Mouse (Mus musculus) midbrain, postnatal 0 days (tissue): ENCODE results near the gene Olfr364-ps1. TPM values are rescaled to one million over a fixed set of nuclear protein-coding genes. Genes with fewer than 3 reads are reported as not detected.

Source experiments
- ATAC-seq: fragments of 200-750 bp; cut with Nextera tagmentation; 2 replicates; pipeline ENCODE4 v1.8.0; 2017; ENCODE audit warnings: moderate number of reproducible peaks, mild to moderate bottlenecking, moderate TSS enrichment, moderate library complexity; ENCODE audit not compliant: low FRiP score
- DNase-seq: peaks from one replicate; pipeline ENCODE4 v3.0.0-alpha.2; 2015; ENCODE audit warnings: low spot score
- H3K27ac ChIP-seq: fragments of 300-500 bp; sonication (generic); 2 replicates; pipeline ENCODE4 v1.5.1; 2014; ENCODE audit warnings: low read depth, mild to moderate bottlenecking, low read length, mixed read lengths
- H3K27me3 ChIP-seq: fragments of 300-500 bp; sonication (generic); 2 replicates; pipeline ENCODE4 v1.6.1; 2014; ENCODE audit warnings: low read length, control low read depth, mixed read lengths; ENCODE audit not compliant: insufficient read depth
- H3K36me3 ChIP-seq: fragments of 300-500 bp; sonication (generic); 2 replicates; pipeline ENCODE4 v1.6.1; 2014; ENCODE audit warnings: low read length, control low read depth, mixed read lengths; ENCODE audit not compliant: insufficient read depth
- H3K4me1 ChIP-seq: fragments of 300-500 bp; sonication (generic); 2 replicates; pipeline ENCODE4 v1.6.1; 2014; ENCODE audit warnings: mild to moderate bottlenecking, control low read depth, antibody characterized with exemption, low read length, mixed read lengths; ENCODE audit not compliant: insufficient read depth
- H3K4me2 ChIP-seq: fragments of 300-500 bp; sonication (generic); 2 replicates; pipeline ENCODE4 v1.6.1; 2014; ENCODE audit warnings: low read depth, mild to moderate bottlenecking, low read length, mixed read lengths; ENCODE audit not compliant: poor library complexity, severe bottlenecking
- H3K4me3 ChIP-seq: fragments of 300-500 bp; sonication (generic); 2 replicates; pipeline ENCODE4 v1.5.1; 2014; ENCODE audit warnings: low read depth, mild to moderate bottlenecking, low read length, moderate library complexity
- H3K9ac ChIP-seq: fragments of 300-500 bp; sonication (generic); replicated peaks from 2 replicates; pipeline ENCODE4 v1.6.1; 2014; ENCODE audit warnings: mild to moderate bottlenecking, low read length, moderate library complexity, mixed read lengths; ENCODE audit not compliant: poor library complexity, severe bottlenecking
- H3K9me3 ChIP-seq: fragments of 300-500 bp; sonication (generic); 2 replicates; pipeline ENCODE4 v1.6.1; 2016; ENCODE audit warnings: low read length, control low read depth
- CTCF ChIP-seq: IDR thresholded peaks from 2 replicates; pipeline ENCODE4 v1.5.1; 2016; ENCODE audit warnings: antibody characterized with exemption, mild to moderate bottlenecking
- WGBS: fragments of 180-500 bp; shearing (Covaris S2); extraction: QIAGEN DNeasy Blood & Tissue Kit; methylation state at CpG from one replicate; pipeline ENCODE4 v1.1.7; 2014; 5-methylcytosine and 5-hydroxymethylcytosine counted together
- polyA plus RNA-seq: library from polyadenylated mRNA; unstranded; fragments of >200 nt; fragmentation: Nextera tagmentation; extraction: Ambion mirVana; gene quantifications from 2 replicates; pipeline ENCODE4 v1.2.1, GENCODE M21; 2015
- total RNA-seq: library from RNA; depleted of rRNA; stranded (reverse); fragments of >200 nt; gene quantifications from 2 replicates; pipeline ENCODE4 v1.2.3, GENCODE M21; 2014; rRNA removed

Olfr364-ps1 gene
- not detected in 2 replicates for total RNA-seq
- polyA plus RNA-seq, result not detected in 2 replicates

GRCm38 (mm10) chr2:37139022-37139421 is at the start of gene Olfr364-ps1:
Gene Olfr364-ps1 (plus strand): TSS chr2:37139322.
- no peak for DNase-seq
- H3K36me3 ChIP-seq, result no peaks in the 10 kb centered on the region
- H3K9me3 ChIP-seq, result peaks cover 15% of the 10 kb centered on the region
- H3K27ac ChIP-seq, result no peak within 1 kb of the TSS
- no peak within 1 kb of the TSS for H3K9ac ChIP-seq
- H3K4me3 ChIP-seq, result no peak within 1 kb of the TSS
- TF ChIP-seq CTCF, result no peak
- ATAC-seq, result no peak
- no peaks in the 10 kb centered on the region for H3K27me3 ChIP-seq
- H3K4me1 ChIP-seq, result no peaks in the 10 kb centered on the region
- no peak within 1 kb of the TSS for H3K4me2 ChIP-seq
- WGBS, result 83% methylated on average over 3 of the region's 3 CpGs

- ATAC-seq, result no peak
- H3K4me1 ChIP-seq, result no peaks in the 10 kb centered on the region
- no peak within 1 kb of the TSS for H3K4me3 ChIP-seq
- H3K36me3 ChIP-seq, result no peaks in the 10 kb centered on the region
- peaks cover 10% of the 10 kb centered on the region for H3K9me3 ChIP-seq
- H3K4me2 ChIP-seq, result no peak within 1 kb of the TSS
- H3K9ac ChIP-seq, result no peak within 1 kb of the TSS
- DNase-seq, result no peak
- no peak for TF ChIP-seq CTCF
- H3K27ac ChIP-seq, result no peak within 1 kb of the TSS
- 97% methylated on average over 1 of the region's 1 CpGs for WGBS
- H3K27me3 ChIP-seq, result no peaks in the 10 kb centered on the region
Observed at GRCm38 (mm10) chr2:37117810-37118209, 21.3 kb upstream of the Olfr364-ps1 start, which contains the start of gene Olfr362. Gene Olfr362 (minus strand): TSS chr2:37117910.

- Histone ChIP-seq H3K9ac (no peak within 1 kb of the TSS), H3K4me1 (no peaks in the 10 kb centered on the region), H3K27me3 (no peaks in the 10 kb centered on the region), H3K36me3 (no peaks in the 10 kb centered on the region), H3K9me3 (0 out of 2 replicates have a peak, but pooled peaks cover 6% of the 10 kb centered on the region), H3K4me3 (no peak within 1 kb of the TSS), H3K27ac (no peak within 1 kb of the TSS), H3K4me2 (no peak within 1 kb of the TSS)
- TF ChIP-seq CTCF, result no peak
- no peak for ATAC-seq
- WGBS, result 72% methylated on average over 3 of the region's 3 CpGs
- DNase-seq, result no peak
Observed at GRCm38 (mm10) chr2:37187898-37188297, 48.8 kb downstream of the Olfr364-ps1 start, which contains the start of gene Olfr365. Gene Olfr365 (plus strand): TSS chr2:37188198.

Other genes with a start within 250 kb of the Olfr364-ps1 start
- gene Olfr353, start 246.4 kb upstream of the Olfr364-ps1 start, total RNA-seq, result not detected in 2 replicates
- not detected in 2 replicates for gene Olfr353, start 246.4 kb upstream of the Olfr364-ps1 start, polyA plus RNA-seq
- gene Olfr354, start 233.6 kb upstream of the Olfr364-ps1 start, total RNA-seq, result not detected in 2 replicates
- gene Olfr354, start 233.6 kb upstream of the Olfr364-ps1 start, polyA plus RNA-seq, result not detected in 2 replicates
- gene Olfr355, start 210.4 kb upstream of the Olfr364-ps1 start, total RNA-seq, result not detected in 2 replicates
- gene Olfr355, start 210.4 kb upstream of the Olfr364-ps1 start, polyA plus RNA-seq, result not detected in 2 replicates
- gene Olfr356, start 202.2 kb upstream of the Olfr364-ps1 start, total RNA-seq, result not detected in 2 replicates
- not detected in 2 replicates for gene Olfr356, start 202.2 kb upstream of the Olfr364-ps1 start, polyA plus RNA-seq
- not detected in 2 replicates for gene Olfr357, start 145.5 kb upstream of the Olfr364-ps1 start, total RNA-seq
- gene Olfr357, start 145.5 kb upstream of the Olfr364-ps1 start, polyA plus RNA-seq, result not detected in 2 replicates
- gene Olfr358, start 130.0 kb upstream of the Olfr364-ps1 start, total RNA-seq, result not detected in 2 replicates
- gene Olfr358, start 130.0 kb upstream of the Olfr364-ps1 start, polyA plus RNA-seq, result not detected in 2 replicates
- not detected in 2 replicates for gene Olfr360, start 73.6 kb upstream of the Olfr364-ps1 start, total RNA-seq
- gene Olfr360, start 73.6 kb upstream of the Olfr364-ps1 start, polyA plus RNA-seq, result not detected in 2 replicates
- not detected in 2 replicates for gene Olfr361, start 50.0 kb upstream of the Olfr364-ps1 start, total RNA-seq
- not detected in 2 replicates for gene Olfr361, start 50.0 kb upstream of the Olfr364-ps1 start, polyA plus RNA-seq
- gene Olfr362, start 21.4 kb upstream of the Olfr364-ps1 start, total RNA-seq, result not detected in 2 replicates
- gene Olfr362, start 21.4 kb upstream of the Olfr364-ps1 start, polyA plus RNA-seq, result not detected in 2 replicates
- not detected in 2 replicates for gene Olfr365, start 48.9 kb downstream of the Olfr364-ps1 start, total RNA-seq
- not detected in 2 replicates for gene Olfr365, start 48.9 kb downstream of the Olfr364-ps1 start, polyA plus RNA-seq
- not detected in 2 replicates for gene Olfr366, start 72.3 kb downstream of the Olfr364-ps1 start, total RNA-seq
- not detected in 2 replicates for gene Olfr366, start 72.3 kb downstream of the Olfr364-ps1 start, polyA plus RNA-seq
- not detected in 2 replicates for gene Olfr368, start 187.2 kb downstream of the Olfr364-ps1 start, total RNA-seq
- not detected in 2 replicates for gene Olfr368, start 187.2 kb downstream of the Olfr364-ps1 start, polyA plus RNA-seq
- 35.5 and 41.7 TPM in 2 replicates for gene Pdcl, start 220.0 kb downstream of the Olfr364-ps1 start, total RNA-seq
- 32.8 and 35.0 TPM in 2 replicates for gene Pdcl, start 220.0 kb downstream of the Olfr364-ps1 start, polyA plus RNA-seq